Mouse (Mus musculus): ENCODE measurements at regions not wholly inside any gene's neighbourhood (a gene's known extent, or its start where the extent isn't known, plus 50 kb on each side); places are given as distances from the start of the nearest gene placed in this dataset.

DNA sequence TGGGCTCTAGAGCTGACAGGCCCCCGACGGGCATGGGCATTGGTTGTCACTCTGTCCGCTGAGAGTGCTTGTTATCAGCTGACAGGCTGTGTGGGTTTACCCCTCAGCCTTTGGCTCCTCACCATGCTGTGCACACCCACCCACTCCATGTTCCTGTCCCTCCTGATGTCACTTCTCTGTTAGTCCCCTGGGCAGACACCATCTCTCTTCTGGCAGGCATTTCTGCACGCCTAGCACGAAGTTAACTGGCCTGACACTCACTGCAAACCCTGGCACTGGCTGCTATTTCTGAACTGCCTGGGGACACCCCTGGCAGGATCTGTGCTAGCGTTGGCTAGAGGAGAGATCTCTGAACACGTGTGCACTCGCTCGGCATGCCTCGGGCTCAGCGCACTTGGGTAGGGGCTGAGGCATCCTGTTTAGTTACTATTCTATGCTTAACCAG, 82.1 kb upstream of the Unc5b start:
- TF ChIP-seq POLR2A (IDR thresholded peaks at IDR 0.05; ENCODE audit: borderline replicate concordance, extremely low read depth, insufficient read depth, insufficient read length, poor library complexity, severe bottlenecking) (no peak), CTCF (IDR thresholded peaks at IDR 0.05; ENCODE audit: borderline replicate concordance, extremely low read depth, insufficient read depth, insufficient read length) (no peak)

Measured in brain, embryonic 14.5 days (tissue).